1 mouse cellular context compared by ENCODE assay signal in the genomic region with DNA sequence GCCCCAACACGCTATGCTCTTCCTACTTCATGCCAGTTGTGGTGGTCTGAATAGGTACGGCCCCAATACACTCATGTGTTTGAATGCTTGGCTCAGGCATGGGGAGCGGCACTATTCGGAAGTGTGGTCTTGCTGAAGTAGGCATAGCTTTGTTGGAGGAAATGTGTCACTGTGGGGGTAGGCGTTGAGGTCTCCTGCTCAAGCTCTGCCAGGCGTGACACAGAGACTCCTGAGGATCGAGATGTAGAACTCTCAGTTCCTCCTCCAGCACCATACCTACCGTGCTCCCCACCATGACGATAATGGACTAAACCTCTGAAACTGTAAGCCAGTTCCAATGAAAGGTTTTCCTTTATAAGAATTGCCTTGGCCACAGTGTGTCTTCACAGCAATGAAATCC.
TF ChIP-seq lines count a peak whose summit lies in the region.

No protein-coding gene starts in this region.

TF ChIP-seq in CH12.LX, 34 proteins besides CTCF, POLR2A, EP300 and RAD21 (continued from another document):
- TF ChIP-seq ZNF384 (IDR thresholded peaks at IDR 0.05; ENCODE audit: low read depth, low read length) (no peak; the same call in 1 of the 2 replicates), ZMIZ1 (IDR thresholded peaks at IDR 0.05; ENCODE audit: low read depth, low read length) (peak; percentile 70; the same call in 1 of the 2 replicates), TCF12 (IDR thresholded peaks at IDR 0.05; ENCODE audit: low read depth, low read length) (peak; percentile 76), KAT2A (IDR thresholded peaks at IDR 0.05; ENCODE audit: insufficient replicate concordance, low read length) (0 out of 2 replicates have a peak, but pooled peaks have one; percentile 47), MAFK (IDR thresholded peaks at IDR 0.05; ENCODE audit: insufficient replicate concordance, low read length) (peak; percentile 84; the same call in 1 of the 2 replicates), HCFC1 (IDR thresholded peaks at IDR 0.05; ENCODE audit: low read depth, low read length) (peak; percentile 62), MAZ (IDR thresholded peaks at IDR 0.05; ENCODE audit: low read depth, low read length) (peak; percentile 89), MEF2A (IDR thresholded peaks at IDR 0.05; ENCODE audit: borderline replicate concordance, low read depth, low read length) (peak; percentile 91), PAX5 (IDR thresholded peaks at IDR 0.05; ENCODE audit: low read length) (no peak), JUND (conservative IDR thresholded peaks at IDR 0.05; ENCODE audit: low read depth, low read length) (peak; percentile 84), IRF4 (IDR thresholded peaks at IDR 0.05; ENCODE audit: low read depth, low read length) (peak; percentile 98), ZC3H11A (IDR thresholded peaks at IDR 0.05; ENCODE audit: low read depth, low read length) (no peak), UBTF (IDR thresholded peaks at IDR 0.05; ENCODE audit: low read depth, low read length) (no peak), BHLHE40 (IDR thresholded peaks at IDR 0.05; ENCODE audit: low read depth, low read length) (peak; percentile 96)
TF ChIP-seq in CH12.LX: peak in this region for 21.
